Mouse (Mus musculus) CH12.LX (cell line): Measurements from ENCODE around the gene Eepd1.
A peak's percentile ranks its signal among the peaks of the same experiment; 100 is the strongest.

Experiments
- CTCF ChIP-seq, 2 experiments: IDR thresholded peaks in 1 of 2; conservative IDR thresholded peaks in 1 of 2; 2 replicates each; pipeline ENCODE4 v1.5.1; 2011 to 2012; ENCODE audit warnings: low read depth in 2 of 2, low read length in 2 of 2, improper control_type of control experiment in 1 of 2, inconsistent platforms in 1 of 2, mild to moderate bottlenecking in 1 of 2, moderate library complexity in 1 of 2
- EP300 ChIP-seq: IDR thresholded peaks from 2 replicates; pipeline ENCODE4 v1.6.1; 2011; ENCODE audit warnings: low read length, improper control_type of control experiment
- ETS1 ChIP-seq: conservative IDR thresholded peaks from 2 replicates; pipeline ENCODE4 v1.6.1; 2012; ENCODE audit warnings: low read depth, mild to moderate bottlenecking, inconsistent platforms, low read length, improper control_type of control experiment, moderate library complexity
- KAT2A ChIP-seq: IDR thresholded peaks from 2 replicates; pipeline ENCODE4 v1.6.1; 2012; ENCODE audit warnings: low read length, improper control_type of control experiment, inconsistent platforms; ENCODE audit not compliant: insufficient replicate concordance
- MAX ChIP-seq: IDR thresholded peaks from 2 replicates; pipeline ENCODE4 v1.6.1; 2011; ENCODE audit warnings: low read length, improper control_type of control experiment
- NRF1 ChIP-seq: IDR thresholded peaks from 2 replicates; pipeline ENCODE4 v1.6.1; 2014; ENCODE audit warnings: low read depth, mild to moderate bottlenecking, inconsistent platforms, low read length, improper control_type of control experiment, moderate library complexity
- POLR2A ChIP-seq: IDR thresholded peaks from 2 replicates; pipeline ENCODE4 v1.6.1; 2011; ENCODE audit warnings: low read depth, mild to moderate bottlenecking, improper control_type of control experiment, low read length
- POLR2AphosphoS2 ChIP-seq: IDR thresholded peaks from 2 replicates; pipeline ENCODE4 v1.6.1; 2011; ENCODE audit warnings: low read depth, low read length, improper control_type of control experiment

DNA sequence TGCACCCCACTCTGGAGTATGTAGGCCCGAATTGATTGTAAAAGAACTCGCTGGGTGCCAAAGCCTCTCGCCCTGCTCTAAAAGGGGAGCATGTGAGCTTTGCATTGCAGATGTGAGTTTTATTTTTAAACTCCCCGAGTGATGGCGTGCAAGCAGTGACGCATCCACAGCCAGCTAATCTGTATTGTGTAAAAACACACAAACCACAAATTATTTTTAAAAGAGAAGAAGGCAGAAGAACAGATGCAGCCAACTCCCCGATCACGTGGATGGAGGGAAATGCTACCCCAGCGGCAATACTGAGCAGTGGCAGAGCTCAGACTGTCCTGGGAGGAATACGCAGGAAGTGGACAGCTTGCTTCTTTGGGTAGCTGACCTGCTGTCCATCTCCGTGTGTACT, 29.2 kb downstream of the Eepd1 start:
- TF ChIP-seq CTCF (conservative IDR thresholded peaks at IDR 0.05 in 1 of 2, IDR thresholded peaks at IDR 0.05 in 1 of 2; ENCODE audit: low read depth in 2 of 2, low read length in 2 of 2): no peak
- TF ChIP-seq EP300: peak; percentile 56
- peak; percentile 73 for TF ChIP-seq ETS1
- TF ChIP-seq POLR2AphosphoS2: no peak
- TF ChIP-seq KAT2A: no peak
- no peak for TF ChIP-seq NRF1
- TF ChIP-seq MAX: 0 out of 2 replicates have a peak, but pooled peaks have one; percentile 51
- no peak for TF ChIP-seq POLR2A
